Mouse (Mus musculus): ENCODE measurements around the gene Gm11555. TPM values are rescaled to one million over a fixed set of nuclear protein-coding genes. Genes with fewer than 3 reads are reported as not detected.

Gene Gm11555
- polyA plus RNA-seq, 1 experiment from 2014 or later, result not detected

Other genes starting within 250 kb of the Gm11555 start
- 0.22 and 0.23 TPM in 2 replicates for gene Krt12, start 228.0 kb downstream of the Gm11555 start, polyA plus RNA-seq (2015; fragmentation: Nextera tagmentation; extraction: Ambion mirVana)
- not detected in 2 replicates for gene Krt20, start 212.1 kb downstream of the Gm11555 start, polyA plus RNA-seq (2015; fragmentation: Nextera tagmentation; extraction: Ambion mirVana)
- 0.10 TPM in 1 of 2 replicates, not detected in the other for gene Krt23, start 157.1 kb downstream of the Gm11555 start, polyA plus RNA-seq (2015; fragmentation: Nextera tagmentation; extraction: Ambion mirVana)
- gene Krt39, start 128.9 kb downstream of the Gm11555 start, polyA plus RNA-seq (2015; fragmentation: Nextera tagmentation; extraction: Ambion mirVana), result not detected in 2 replicates
- not detected in 2 replicates for gene Krt40, start 107.1 kb downstream of the Gm11555 start, polyA plus RNA-seq (2015; fragmentation: Nextera tagmentation; extraction: Ambion mirVana)
- not detected in 2 replicates for gene Krtap3-3, start 99.4 kb downstream of the Gm11555 start, polyA plus RNA-seq (2015; fragmentation: Nextera tagmentation; extraction: Ambion mirVana)
- not detected in 2 replicates for gene Krtap3-2, start 93.4 kb downstream of the Gm11555 start, polyA plus RNA-seq (2015; fragmentation: Nextera tagmentation; extraction: Ambion mirVana)
- not detected in 2 replicates for gene Gm11939, start 90.8 kb downstream of the Gm11555 start, polyA plus RNA-seq (2015; fragmentation: Nextera tagmentation; extraction: Ambion mirVana)
- gene Krtap3-1, start 83.6 kb downstream of the Gm11555 start, polyA plus RNA-seq (2015; fragmentation: Nextera tagmentation; extraction: Ambion mirVana), result not detected in 2 replicates
- not detected in 2 replicates for gene Krtap1-5, start 69.2 kb downstream of the Gm11555 start, polyA plus RNA-seq (2015; fragmentation: Nextera tagmentation; extraction: Ambion mirVana)
- not detected in 2 replicates for gene Krtap1-4, start 66.6 kb downstream of the Gm11555 start, polyA plus RNA-seq (2015; fragmentation: Nextera tagmentation; extraction: Ambion mirVana)
- gene Krtap1-3, start 58.9 kb downstream of the Gm11555 start, polyA plus RNA-seq (2015; fragmentation: Nextera tagmentation; extraction: Ambion mirVana), result not detected in 2 replicates
- gene Krtap9-3, start 52.1 kb downstream of the Gm11555 start, polyA plus RNA-seq (2015; fragmentation: Nextera tagmentation; extraction: Ambion mirVana), result not detected in 2 replicates
- gene Gm11938, start 46.9 kb downstream of the Gm11555 start, polyA plus RNA-seq (2015; fragmentation: Nextera tagmentation; extraction: Ambion mirVana), result not detected in 2 replicates
- not detected in 2 replicates for gene Gm11937, start 40.0 kb downstream of the Gm11555 start, polyA plus RNA-seq (2015; fragmentation: Nextera tagmentation; extraction: Ambion mirVana)
- not detected in 2 replicates for gene Krtap2-4, start 35.4 kb downstream of the Gm11555 start, polyA plus RNA-seq (2015; fragmentation: Nextera tagmentation; extraction: Ambion mirVana)
- not detected in 2 replicates for gene Gm11562, start 29.8 kb downstream of the Gm11555 start, polyA plus RNA-seq (2015; fragmentation: Nextera tagmentation; extraction: Ambion mirVana)
- not detected in 2 replicates for gene Krtap4-1, start 22.0 kb downstream of the Gm11555 start, polyA plus RNA-seq (2015; fragmentation: Nextera tagmentation; extraction: Ambion mirVana)
- gene Krtap4-2, start 15.2 kb downstream of the Gm11555 start, polyA plus RNA-seq (2015; fragmentation: Nextera tagmentation; extraction: Ambion mirVana), result not detected in 2 replicates
- gene Krtap4-7, start 6.1 kb downstream of the Gm11555 start, polyA plus RNA-seq (2015; fragmentation: Nextera tagmentation; extraction: Ambion mirVana), result not detected in 2 replicates
- not detected in 2 replicates for gene Gm11563, start 8.7 kb upstream of the Gm11555 start, polyA plus RNA-seq (2015; fragmentation: Nextera tagmentation; extraction: Ambion mirVana)
- gene Krtap4-6, start 15.7 kb upstream of the Gm11555 start, polyA plus RNA-seq (2015; fragmentation: Nextera tagmentation; extraction: Ambion mirVana), result not detected in 2 replicates
- not detected in 2 replicates for gene Gm14190, start 40.5 kb upstream of the Gm11555 start, polyA plus RNA-seq (2015; fragmentation: Nextera tagmentation; extraction: Ambion mirVana)
- not detected in 2 replicates for gene Gm14180, start 84.1 kb upstream of the Gm11555 start, polyA plus RNA-seq (2015; fragmentation: Nextera tagmentation; extraction: Ambion mirVana)
- gene Gm11595, start 122.7 kb upstream of the Gm11555 start, polyA plus RNA-seq (2015; fragmentation: Nextera tagmentation; extraction: Ambion mirVana), result not detected in 2 replicates
- gene Krtap4-8, start 130.5 kb upstream of the Gm11555 start, polyA plus RNA-seq (2015; fragmentation: Nextera tagmentation; extraction: Ambion mirVana), result not detected in 2 replicates
- not detected in 2 replicates for gene Krtap4-9, start 135.0 kb upstream of the Gm11555 start, polyA plus RNA-seq (2015; fragmentation: Nextera tagmentation; extraction: Ambion mirVana)
- not detected in 2 replicates for gene Gm11596, start 143.2 kb upstream of the Gm11555 start, polyA plus RNA-seq (2015; fragmentation: Nextera tagmentation; extraction: Ambion mirVana)
- not detected in 2 replicates for gene Gm11569, start 148.7 kb upstream of the Gm11555 start, polyA plus RNA-seq (2015; fragmentation: Nextera tagmentation; extraction: Ambion mirVana)
- gene Gm11554, start 154.2 kb upstream of the Gm11555 start, polyA plus RNA-seq (2015; fragmentation: Nextera tagmentation; extraction: Ambion mirVana), result not detected in 2 replicates
- gene Krtap4-13, start 159.7 kb upstream of the Gm11555 start, polyA plus RNA-seq (2015; fragmentation: Nextera tagmentation; extraction: Ambion mirVana), result not detected in 2 replicates
- gene Gm11564, start 165.4 kb upstream of the Gm11555 start, polyA plus RNA-seq (2015; fragmentation: Nextera tagmentation; extraction: Ambion mirVana), result not detected in 2 replicates
- gene 2300003K06Rik, start 187.8 kb upstream of the Gm11555 start, polyA plus RNA-seq (2015; fragmentation: Nextera tagmentation; extraction: Ambion mirVana), result not detected in 2 replicates
- gene Krtap4-16, start 201.4 kb upstream of the Gm11555 start, polyA plus RNA-seq (2015; fragmentation: Nextera tagmentation; extraction: Ambion mirVana), result not detected in 2 replicates
- not detected in 2 replicates for gene Gm11568, start 207.7 kb upstream of the Gm11555 start, polyA plus RNA-seq (2015; fragmentation: Nextera tagmentation; extraction: Ambion mirVana)
- gene Gm11559, start 214.2 kb upstream of the Gm11555 start, polyA plus RNA-seq (2015; fragmentation: Nextera tagmentation; extraction: Ambion mirVana), result not detected in 2 replicates
- not detected in 2 replicates for gene Krtap9-1, start 223.2 kb upstream of the Gm11555 start, polyA plus RNA-seq (2015; fragmentation: Nextera tagmentation; extraction: Ambion mirVana)
- gene Gm11567, start 229.0 kb upstream of the Gm11555 start, polyA plus RNA-seq (2015; fragmentation: Nextera tagmentation; extraction: Ambion mirVana), result not detected in 2 replicates